Mouse (Mus musculus) spleen, postnatal 36 days (tissue): ENCODE measurements around the gene E330017A01Rik.

Experiments used
- DNase-seq, 2 experiments: peaks; one replicate each; pipeline ENCODE4 v3.0.0; 2022; ENCODE audit warnings: low spot score in 2 of 2, mixed read lengths in 1 of 2

E330017A01Rik gene

GRCm38 (mm10) chr16:58663021-58663420, 24.5 kb upstream of the E330017A01Rik start:
- no peak for DNase-seq

DNA sequence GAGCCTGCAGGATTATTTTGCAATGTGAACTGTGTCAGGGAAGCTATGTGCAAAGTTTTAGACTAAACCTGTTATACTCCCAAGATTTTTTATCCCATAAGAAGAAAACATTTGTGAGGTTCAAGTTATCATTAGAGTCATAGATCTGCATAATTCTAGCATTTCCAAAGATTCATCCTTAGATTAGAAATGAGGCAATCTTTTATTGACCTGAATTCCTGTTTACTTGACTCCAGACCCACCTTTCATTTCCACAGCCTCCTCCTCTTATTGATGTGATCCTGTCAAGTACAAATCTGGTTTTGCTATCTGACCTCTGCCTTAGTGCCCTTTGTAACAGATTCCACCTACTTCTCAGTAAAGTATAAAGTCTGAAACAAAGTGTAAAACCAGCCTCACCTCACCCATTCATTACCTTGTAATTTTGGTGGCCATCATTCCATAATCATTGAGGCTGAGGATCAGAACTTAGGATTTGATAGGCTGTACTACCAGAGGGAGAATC, 23.8 kb upstream of the E330017A01Rik start:
- no peak for DNase-seq

DNA sequence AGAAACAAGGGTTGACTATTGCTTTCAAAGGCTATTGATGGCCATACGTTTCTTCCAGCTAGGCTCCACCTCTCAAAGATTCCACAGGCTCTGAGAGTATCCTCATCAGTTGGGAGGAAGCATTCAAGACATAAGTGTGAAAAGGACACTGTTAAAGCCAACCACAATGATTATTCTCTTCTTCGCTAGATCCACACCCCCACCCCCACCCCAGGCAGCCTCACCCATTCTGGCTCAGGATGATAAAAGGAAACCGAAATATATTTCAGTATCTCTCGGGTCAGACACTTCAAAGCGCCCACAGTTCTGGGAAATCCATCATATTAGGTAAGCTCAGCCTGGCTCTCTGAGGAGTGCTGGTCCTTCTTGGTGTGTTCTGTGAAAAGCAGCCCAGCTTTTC, 23.3 kb upstream of the E330017A01Rik start:
- DNase-seq: peak; percentile 21 to 60

DNA sequence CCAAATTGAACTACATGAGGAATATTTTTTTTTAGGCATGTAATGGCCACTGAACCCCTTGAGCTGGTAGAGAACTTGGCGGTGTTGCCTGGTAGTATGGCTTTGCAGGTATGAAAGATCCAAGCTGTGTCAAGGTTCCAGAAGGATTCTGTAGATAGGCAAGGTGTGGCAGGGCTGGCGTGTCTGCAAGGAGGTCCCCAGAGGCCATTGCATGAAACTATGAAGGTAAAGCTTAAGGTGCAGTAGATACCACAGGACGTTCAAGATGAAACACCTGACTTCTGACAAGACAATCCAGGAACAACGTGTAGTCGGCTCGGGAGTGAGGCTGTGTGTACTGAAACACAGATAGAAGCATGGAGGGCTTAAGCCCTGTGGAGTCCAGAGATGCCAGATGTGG, 20.1 kb upstream of the E330017A01Rik start:
- no peak for DNase-seq

DNA sequence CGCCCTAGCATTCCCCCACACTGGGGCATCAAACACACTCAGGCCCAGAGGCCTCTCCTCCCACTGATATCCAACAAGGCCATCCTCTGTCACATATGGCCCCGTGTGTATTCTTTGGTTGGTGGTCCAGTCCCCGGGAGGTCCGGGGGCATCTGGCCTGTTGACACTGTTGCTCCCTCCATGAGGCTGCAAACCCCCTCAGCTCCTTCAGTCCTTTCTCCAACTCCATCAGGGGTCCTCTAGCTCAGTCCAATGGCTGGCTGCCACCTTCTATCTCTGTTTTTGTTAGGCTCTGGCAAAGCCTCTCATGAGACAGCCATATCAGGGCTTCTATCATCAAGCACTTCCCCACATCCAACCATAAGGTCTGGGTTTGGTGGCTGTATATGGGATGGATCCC, 18.0 kb upstream of the E330017A01Rik start:
- DNase-seq: no peak

GRCm38 (mm10) chr16:58655751-58656150, 17.2 kb upstream of the E330017A01Rik start:
- no peak for DNase-seq

GRCm38 (mm10) chr16:58649979-58650378, 11.4 kb upstream of the E330017A01Rik start:
- no peak for DNase-seq

DNA sequence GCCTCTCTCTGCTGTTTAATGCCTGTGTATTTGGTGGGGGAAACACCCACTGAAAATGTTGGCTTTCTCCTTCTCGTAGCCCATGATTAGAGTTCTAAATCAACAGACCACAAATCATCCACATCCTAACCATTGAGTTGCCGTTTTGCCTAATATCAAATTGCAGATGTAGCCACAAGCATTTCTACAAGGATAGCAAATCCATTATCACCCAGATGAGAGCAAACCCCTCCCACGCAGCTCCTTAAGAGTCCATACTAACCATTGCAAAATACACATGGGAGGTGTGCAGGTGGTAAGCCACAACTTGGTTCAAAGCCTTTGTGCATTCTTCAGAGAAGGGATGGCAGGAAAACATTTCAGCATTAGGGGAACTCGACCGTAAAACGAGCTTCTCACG, 523 bp downstream of the E330017A01Rik start:
- DNase-seq: no peak

DNA sequence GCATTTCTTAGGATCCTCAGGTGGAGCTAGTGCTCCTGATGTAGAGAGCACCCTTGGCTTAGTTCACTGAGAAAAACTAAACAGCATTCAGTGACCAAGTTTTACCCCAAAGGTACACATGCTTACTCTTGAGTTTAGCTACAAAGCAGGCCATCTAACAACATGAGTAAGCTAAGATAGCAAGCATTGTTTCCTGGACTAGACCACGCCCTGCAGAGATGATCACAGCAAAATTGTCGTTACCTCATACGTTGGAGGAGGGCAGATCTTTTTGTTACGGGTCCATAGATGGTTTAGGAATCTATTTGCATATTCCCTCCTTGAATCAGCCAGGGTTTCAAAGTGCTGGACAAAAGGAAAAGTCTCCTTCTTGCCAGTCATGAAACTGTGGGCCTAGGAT, 1.1 kb downstream of the E330017A01Rik start:
- no peak for DNase-seq

- no peak for DNase-seq
These were observed 2.7 kb downstream of the E330017A01Rik start for GRCm38 (mm10) chr16:58635866-58636265.

GRCm38 (mm10) chr16:58629736-58630135, 8.8 kb downstream of the E330017A01Rik start:
- DNase-seq: no peak

DNA sequence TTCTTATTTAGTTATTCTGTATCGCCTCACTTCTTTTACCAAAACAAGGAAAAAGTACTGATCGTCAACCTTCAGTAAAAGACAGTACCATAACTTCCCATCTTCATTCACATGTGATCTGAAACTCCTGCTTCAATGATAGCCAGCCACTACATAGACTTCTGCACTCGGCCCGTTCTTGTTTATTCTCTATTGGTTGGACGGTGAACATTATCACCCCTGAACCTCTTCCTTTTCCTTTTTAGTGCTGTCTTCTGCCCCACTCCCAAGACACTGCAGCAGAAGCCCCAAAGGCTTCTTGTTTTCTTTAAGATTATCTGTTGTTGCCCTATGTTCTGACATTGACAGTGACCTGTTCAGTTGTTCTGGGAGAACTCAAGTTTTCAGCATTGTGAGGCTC, 9.6 kb downstream of the E330017A01Rik start:
- no peak for DNase-seq

DNA sequence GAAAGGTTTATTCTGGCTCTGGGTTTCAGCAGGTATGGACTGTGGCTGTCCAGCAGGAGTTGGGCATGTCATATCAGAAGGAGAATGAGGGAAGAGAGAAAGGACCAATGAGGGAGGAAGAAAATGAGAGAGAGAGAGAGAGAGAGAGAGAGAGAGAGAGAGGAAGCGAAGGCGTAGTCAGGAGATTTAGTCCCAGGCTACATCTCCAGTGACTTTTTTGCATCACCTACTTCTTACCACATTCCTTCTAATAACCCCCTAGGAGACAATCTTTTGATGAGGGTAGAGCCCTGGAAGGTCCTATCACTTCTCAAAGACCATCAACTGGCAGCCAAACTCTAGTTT, 10.2 kb downstream of the E330017A01Rik start:
- no peak for DNase-seq

DNA sequence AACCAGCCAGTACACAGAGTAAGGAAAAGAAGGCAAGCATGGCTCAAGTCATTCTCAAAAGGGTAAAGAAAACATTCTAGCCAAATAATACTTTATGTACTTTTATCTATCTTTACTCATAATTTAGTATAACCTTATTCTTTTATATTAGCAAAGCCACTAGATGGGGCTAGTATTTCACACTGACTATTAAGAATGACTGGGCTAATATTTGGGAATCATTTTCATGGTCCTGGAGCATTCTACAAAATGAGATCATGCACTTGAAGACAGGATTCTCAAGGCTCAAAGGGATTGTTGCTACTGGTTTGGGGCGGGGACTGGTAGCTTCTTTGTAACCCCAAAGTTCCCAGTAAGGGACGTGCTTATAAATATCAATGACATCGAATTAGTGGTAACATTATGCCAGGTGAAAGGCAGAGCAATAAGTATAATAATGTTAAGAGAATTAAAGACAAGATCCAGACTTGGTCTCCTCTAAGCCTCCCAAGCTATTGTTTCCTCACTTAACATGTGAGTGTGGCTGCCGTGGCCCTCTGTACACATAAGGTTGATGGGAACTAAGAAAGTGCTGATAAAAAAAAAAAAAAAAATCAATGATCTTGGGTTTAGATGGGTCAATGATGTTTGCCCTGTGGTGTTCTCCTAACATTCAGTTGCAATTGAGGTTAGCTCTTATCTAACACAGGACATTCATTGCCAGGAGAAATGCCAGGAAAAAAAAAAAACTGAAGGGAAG, 10.8 kb downstream of the E330017A01Rik start:
- DNase-seq: no peak

- DNase-seq: peak; percentile 14 to 38
These were observed 14.6 kb downstream of the E330017A01Rik start for GRCm38 (mm10) chr16:58623944-58624343.

DNA sequence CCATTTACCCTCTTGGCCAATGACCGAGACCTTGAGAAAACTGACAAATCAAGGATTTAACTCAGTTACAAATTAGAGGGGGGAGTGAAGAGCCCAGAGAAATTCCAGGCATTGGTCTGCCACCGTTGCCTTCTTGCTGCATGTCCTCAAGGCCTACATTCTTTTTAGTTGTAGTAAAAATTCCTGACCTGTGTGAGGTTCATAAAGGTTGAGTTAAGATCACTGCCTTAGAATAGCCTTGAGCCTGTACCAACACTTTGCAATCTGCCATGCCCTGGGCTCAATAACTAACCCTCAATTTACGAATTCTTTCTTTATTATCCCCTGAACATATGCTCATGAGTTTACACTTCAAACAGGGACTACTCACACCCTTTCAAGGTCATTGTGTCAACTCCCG, 15.4 kb downstream of the E330017A01Rik start:
- no peak for DNase-seq

GRCm38 (mm10) chr16:58622377-58622776, 16.2 kb downstream of the E330017A01Rik start:
- no peak for DNase-seq

DNA sequence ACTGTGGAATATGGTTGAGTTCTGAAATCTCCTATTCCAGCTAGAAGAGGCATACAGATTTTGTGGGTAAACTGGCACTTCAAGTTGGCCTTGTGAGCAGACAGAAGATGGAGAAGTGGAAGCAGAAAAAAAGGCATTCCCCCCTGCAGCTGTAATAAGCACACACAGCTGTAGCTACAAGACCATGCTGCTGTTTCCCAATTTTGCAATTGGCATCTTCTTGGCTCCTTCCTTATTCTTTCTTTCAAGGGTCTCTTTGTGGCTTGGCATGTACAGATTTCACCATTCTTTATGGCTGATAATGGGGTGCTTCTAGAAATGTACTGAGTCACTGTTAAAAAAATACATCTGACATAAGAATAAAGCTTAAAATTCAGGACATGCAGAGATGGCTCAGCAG, 21.2 kb downstream of the E330017A01Rik start:
- no peak for DNase-seq

DNA sequence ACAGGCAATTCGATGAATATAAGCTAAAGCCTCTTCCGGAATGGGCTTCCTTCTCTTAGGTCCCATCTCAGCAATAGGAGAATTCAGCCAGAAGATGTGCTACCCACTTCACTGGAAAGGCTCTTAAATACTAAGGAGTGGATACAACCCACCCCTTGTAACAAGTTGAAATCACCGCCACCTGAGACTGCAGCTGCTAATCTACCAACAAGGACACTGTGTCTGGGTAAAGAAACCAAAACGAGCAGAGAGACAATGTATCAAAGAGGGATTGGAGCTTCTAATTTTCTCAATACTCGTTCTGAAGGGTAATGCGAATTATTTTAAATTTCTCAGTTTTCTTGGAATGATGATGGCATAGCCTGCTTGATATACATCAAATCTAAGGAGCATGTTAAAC, 21.7 kb downstream of the E330017A01Rik start, which contains the start of gene Gm813:
TSS of gene Gm813 (minus strand) at position 101 of the 400 bp plus-strand sequence.
- DNase-seq: no peak

DNA sequence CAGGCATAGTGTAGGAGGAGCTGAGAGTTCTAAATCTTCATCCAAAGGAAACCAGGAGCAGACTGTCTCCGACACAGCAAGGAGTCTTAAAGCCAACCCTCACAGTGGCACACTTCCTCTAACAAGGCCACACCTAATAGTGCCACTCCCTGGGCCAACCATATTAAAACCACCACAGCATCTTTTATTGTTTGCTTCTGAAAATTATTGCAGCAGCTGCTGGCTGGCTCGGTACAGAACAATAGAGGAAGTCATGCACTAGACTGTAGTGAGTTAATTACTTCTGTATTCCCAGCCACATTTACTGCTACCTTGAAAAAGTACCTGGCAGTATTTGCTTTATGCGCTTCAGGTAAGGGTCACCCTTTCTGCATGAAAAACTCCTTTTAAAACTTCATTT, 25.6 kb downstream of the E330017A01Rik start:
- peak in 1 of 2 experiments; percentile 13 for DNase-seq

DNA sequence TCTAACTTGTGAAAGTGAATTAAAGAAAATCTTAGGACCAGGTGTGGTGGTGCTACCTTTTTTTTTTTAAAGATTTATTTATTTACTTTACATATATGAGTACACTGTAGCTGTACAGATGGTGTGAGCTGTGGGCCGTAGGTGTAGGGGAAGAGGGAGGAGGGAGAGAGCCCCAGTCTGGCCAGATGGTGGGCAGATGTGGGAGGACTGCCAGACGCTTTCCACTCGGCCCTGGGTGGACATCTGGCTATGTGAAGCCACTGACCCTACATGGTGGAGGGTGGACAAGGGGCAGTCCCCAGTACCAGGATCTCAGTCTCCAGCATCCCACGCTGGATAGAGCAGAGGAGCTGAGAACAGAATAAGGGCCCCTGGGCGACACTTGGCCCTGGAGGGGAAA, 31.4 kb downstream of the E330017A01Rik start:
- DNase-seq: no peak

GRCm38 (mm10) chr16:58604680-58605079, 33.9 kb downstream of the E330017A01Rik start:
- no peak for DNase-seq

- DNase-seq: no peak
These were observed 34.7 kb downstream of the E330017A01Rik start for GRCm38 (mm10) chr16:58603831-58604230.

- no peak for DNase-seq
These were observed 37.7 kb downstream of the E330017A01Rik start for GRCm38 (mm10) chr16:58600846-58601245.
